Mouse (Mus musculus) hindbrain, embryonic 12.5 days (tissue): ENCODE results near the gene Prkcsh. TPM values are rescaled to one million over a fixed set of nuclear protein-coding genes. Genes with fewer than 3 reads are reported as not detected.

ENCODE experiments used
- ATAC-seq: fragments of 200-750 bp; cut with Nextera tagmentation; 2 replicates; pipeline ENCODE4 v1.8.0; 2017; ENCODE audit warnings: moderate TSS enrichment; ENCODE audit not compliant: low FRiP score
- H3K27ac ChIP-seq: fragments of 300-500 bp; sonication (generic); 2 replicates; pipeline ENCODE4 v1.5.1; 2016; ENCODE audit warnings: mild to moderate bottlenecking
- H3K27me3 ChIP-seq: fragments of 300-500 bp; sonication (generic); 2 replicates; pipeline ENCODE4 v1.6.1; 2016; ENCODE audit warnings: mild to moderate bottlenecking
- H3K36me3 ChIP-seq: fragments of 300-500 bp; sonication (generic); 2 replicates; pipeline ENCODE4 v1.6.1; 2016; ENCODE audit warnings: mild to moderate bottlenecking
- H3K4me1 ChIP-seq: fragments of 300-500 bp; sonication (generic); 2 replicates; pipeline ENCODE4 v1.6.1; 2016
- H3K4me2 ChIP-seq: fragments of 300-500 bp; sonication (generic); replicated peaks from 2 replicates; pipeline ENCODE4 v1.6.1; 2016; ENCODE audit warnings: mild to moderate bottlenecking
- H3K4me3 ChIP-seq: fragments of 300-500 bp; sonication (generic); 2 replicates; pipeline ENCODE4 v1.5.1; 2016; ENCODE audit warnings: mild to moderate bottlenecking
- H3K9ac ChIP-seq: fragments of 300-500 bp; sonication (generic); 2 replicates; pipeline ENCODE4 v1.6.1; 2016; ENCODE audit warnings: mild to moderate bottlenecking, moderate library complexity
- H3K9me3 ChIP-seq: fragments of 300-500 bp; sonication (generic); replicated peaks from 2 replicates; pipeline ENCODE4 v1.6.1; 2016; ENCODE audit warnings: mild to moderate bottlenecking
- WGBS: fragments of 180-500 bp; shearing (Covaris S2); methylation state at CpG from one replicate; pipeline ENCODE4 v1.1.7; 2016; 5-methylcytosine and 5-hydroxymethylcytosine counted together
- polyA plus RNA-seq: library from polyadenylated mRNA; unstranded; fragments of >200 nt; fragmentation: Nextera tagmentation; extraction: Ambion mirVana; gene quantifications from 2 replicates; pipeline ENCODE4 v1.2.1, GENCODE M21; 2016

Prkcsh gene
- polyA plus RNA-seq, 1 experiment from 2014 or later: 108 TPM

DNA sequence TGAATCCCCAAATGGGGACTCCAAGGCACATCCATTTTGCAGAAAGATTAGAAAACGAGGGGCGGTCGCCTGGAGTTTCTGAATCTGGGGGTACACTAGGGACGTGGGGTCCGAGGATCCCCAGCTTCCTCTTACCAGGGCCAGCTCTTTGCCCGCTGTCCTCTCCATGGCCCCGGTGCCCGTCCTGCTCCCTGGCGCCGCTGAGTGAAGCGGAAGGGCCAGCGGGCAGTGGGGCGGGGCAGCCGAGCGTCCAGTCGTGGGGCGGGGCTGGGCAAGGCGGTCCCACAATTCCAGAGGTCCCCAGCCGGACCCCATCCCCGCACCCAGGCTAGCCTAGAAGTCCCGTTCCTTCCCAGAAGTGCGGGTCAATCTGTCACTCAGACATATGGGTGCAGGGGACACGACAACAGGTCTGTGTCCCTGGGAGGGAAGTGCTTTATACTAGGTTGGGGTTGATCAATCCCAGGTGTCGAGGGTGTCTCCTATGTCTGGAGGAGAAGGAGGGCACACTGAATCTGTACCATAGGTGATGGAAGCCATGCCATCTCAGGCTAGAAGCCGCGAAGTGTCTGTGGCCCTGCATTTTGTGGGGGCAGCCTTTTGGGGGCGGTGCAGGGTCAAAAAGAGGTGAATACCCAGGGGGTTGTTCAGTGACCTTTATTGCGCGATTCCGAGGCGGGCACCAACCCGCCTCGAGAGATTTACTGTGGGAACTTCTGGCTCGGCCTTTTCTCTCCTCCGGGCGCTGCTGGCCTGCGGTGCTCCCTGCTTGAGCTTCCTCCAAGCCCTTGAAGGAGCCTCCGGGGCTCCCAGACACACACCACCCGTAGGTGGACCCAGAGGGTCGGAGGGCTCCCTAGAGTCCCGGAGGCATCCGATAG lies 13.1 kb upstream of the Prkcsh start, which contains the start of gene Rgl3:
Rgl3 (minus strand) TSS at position 217 of the 881 bp plus-strand sequence.
- H3K9me3 ChIP-seq: no peaks in the 10 kb centered on the region
- no peak for ATAC-seq
- peaks cover 87% of the 10 kb centered on the region for H3K27me3 ChIP-seq
- H3K9ac ChIP-seq: peak within 1 kb of the TSS; percentile 50; the same call in 1 of the 2 replicates
- peak within 1 kb of the TSS; percentile 60 for H3K4me2 ChIP-seq
- WGBS: under 1% methylated on average over 42 of the region's 42 CpGs
- peak within 1 kb of the TSS; percentile 37 for H3K4me3 ChIP-seq
- no peak within 1 kb of the TSS for H3K27ac ChIP-seq
- peaks cover 26% of the 10 kb centered on the region for H3K4me1 ChIP-seq
- no peaks in the 10 kb centered on the region for H3K36me3 ChIP-seq

DNA sequence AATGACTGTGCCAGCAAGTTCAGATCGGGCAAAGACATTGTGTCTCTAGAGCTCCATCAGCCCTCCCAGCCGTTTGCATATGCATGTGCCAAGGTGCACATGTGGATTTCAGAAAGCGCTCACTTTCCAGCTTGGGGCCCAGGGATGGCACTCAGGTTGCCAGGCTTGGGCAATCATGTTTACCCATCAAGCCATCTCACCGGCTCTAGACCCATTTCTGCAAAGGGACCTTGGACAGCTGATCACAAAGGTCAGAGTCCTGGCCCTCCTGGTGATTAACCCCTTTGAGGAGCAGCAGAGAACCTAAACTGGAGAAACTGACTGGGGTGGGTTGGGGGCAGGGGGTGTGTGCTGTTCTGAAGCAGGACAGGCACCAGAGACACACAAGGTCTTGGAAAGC lies 10.4 kb upstream of the Prkcsh start:
- Histone ChIP-seq H3K27ac (no peak overlapping the region), H3K27me3 (peaks cover 62% of the 10 kb centered on the region), H3K9me3 (no peaks in the 10 kb centered on the region), H3K4me2 (no peak overlapping the region), H3K4me3 (no peak overlapping the region), H3K4me1 (peaks cover 26% of the 10 kb centered on the region), H3K9ac (no peak overlapping the region), H3K36me3 (no peaks in the 10 kb centered on the region)
- WGBS: 77% methylated on average over 4 of the region's 4 CpGs
- ATAC-seq: no peak

DNA sequence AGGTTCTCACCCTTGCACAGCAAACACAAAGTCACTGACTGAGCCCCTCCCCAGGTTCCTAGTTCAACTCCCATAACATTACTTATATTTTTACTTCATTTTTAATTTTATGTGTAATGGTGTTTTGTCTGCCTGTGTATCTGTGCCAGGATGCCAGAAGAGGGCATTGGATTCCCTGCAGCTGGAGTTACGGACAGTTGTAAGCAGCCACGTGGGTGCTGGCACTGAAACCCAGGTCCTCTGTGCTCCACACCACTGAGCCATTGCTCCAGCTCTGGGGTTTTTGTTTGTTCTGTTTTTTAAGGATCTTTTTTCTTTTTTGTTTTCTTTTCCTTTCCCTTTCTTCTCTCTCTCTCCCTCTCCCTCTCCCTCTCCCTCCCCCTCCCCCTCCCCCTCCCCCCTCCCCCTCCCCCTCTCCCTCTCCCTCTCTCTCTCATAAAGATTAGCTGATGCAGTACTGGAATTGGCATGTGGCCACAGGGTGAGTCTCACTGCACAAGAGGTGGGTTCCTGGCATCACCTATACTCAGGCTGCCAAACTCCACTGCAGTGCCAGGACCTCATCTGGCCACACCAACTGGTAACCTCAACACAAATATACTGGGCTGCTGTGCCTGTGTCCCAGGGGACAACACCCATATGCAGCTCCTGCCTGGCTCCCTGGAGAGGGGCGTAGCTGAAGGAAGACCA lies 6.3 kb upstream of the Prkcsh start:
- Histone ChIP-seq H3K36me3 (no peaks in the 10 kb centered on the region), H3K4me2 (no peak overlapping the region), H3K9me3 (no peaks in the 10 kb centered on the region), H3K27ac (no peak overlapping the region), H3K27me3 (peaks cover 21% of the 10 kb centered on the region), H3K9ac (no peak overlapping the region), H3K4me1 (no peaks in the 10 kb centered on the region), H3K4me3 (no peak overlapping the region)
- no peak for ATAC-seq
- 88% methylated on average over 3 of the region's 3 CpGs for WGBS

DNA sequence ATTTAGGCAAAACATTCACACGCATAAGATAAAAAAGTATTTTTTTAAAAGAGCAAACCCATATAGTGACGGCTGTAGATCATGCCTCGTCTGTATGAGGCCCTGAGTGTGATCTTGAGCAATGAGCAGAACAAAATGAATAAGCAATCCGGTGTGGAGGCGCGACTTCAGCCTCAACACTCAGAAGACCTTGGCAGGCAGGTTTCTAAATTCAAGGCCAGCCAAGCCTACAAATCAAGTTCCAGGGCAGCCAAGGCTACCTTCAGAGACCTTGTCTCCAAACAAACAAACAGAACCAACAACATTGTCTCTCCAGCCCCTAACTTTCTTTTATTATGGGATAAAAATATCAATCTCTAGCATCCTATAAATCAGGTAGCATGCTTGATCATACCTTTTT lies 2.3 kb upstream of the Prkcsh start:
- 91% methylated on average over 6 of the region's 6 CpGs for WGBS
- Histone ChIP-seq H3K27ac (no peak overlapping the region), H3K36me3 (peaks cover 12% of the 10 kb centered on the region), H3K9me3 (no peaks in the 10 kb centered on the region), H3K9ac (no peak overlapping the region), H3K4me3 (no peak overlapping the region), H3K4me1 (peaks cover 26% of the 10 kb centered on the region), H3K27me3 (no peaks in the 10 kb centered on the region), H3K4me2 (no peak overlapping the region)
- ATAC-seq: no peak

DNA sequence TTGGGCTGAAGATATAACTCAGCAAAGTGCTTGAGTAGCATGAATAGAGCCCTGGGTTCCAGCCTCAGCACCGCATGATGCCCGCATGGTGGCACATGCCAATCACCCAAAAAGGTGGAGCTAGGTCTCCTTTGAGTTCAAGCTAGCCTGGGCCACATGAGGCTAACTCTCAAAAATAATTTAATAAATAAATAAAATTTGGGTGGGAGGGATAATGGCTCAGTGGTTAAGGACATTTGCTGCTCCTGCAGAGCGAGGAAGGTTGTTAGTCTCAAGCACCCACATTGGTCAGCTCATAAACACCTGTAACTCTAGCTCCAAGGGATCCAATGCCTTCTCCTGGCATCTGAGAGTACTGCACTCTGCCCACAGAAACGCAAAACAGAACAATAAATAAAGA lies 973 bp upstream of the Prkcsh start:
- no peak overlapping the region for H3K4me3 ChIP-seq
- peaks cover 26% of the 10 kb centered on the region for H3K36me3 ChIP-seq
- H3K4me2 ChIP-seq: peak overlapping the region; percentile 59
- no peaks in the 10 kb centered on the region for H3K9me3 ChIP-seq
- no peak for ATAC-seq
- H3K9ac ChIP-seq: no peak overlapping the region; the same call in 1 of the 2 replicates
- 88% methylated on average over 4 of the region's 4 CpGs for WGBS
- no peaks in the 10 kb centered on the region for H3K27me3 ChIP-seq
- H3K4me1 ChIP-seq: peaks cover 31% of the 10 kb centered on the region
- H3K27ac ChIP-seq: peak overlapping the region; percentile 67; the same call in 1 of the 2 replicates

DNA sequence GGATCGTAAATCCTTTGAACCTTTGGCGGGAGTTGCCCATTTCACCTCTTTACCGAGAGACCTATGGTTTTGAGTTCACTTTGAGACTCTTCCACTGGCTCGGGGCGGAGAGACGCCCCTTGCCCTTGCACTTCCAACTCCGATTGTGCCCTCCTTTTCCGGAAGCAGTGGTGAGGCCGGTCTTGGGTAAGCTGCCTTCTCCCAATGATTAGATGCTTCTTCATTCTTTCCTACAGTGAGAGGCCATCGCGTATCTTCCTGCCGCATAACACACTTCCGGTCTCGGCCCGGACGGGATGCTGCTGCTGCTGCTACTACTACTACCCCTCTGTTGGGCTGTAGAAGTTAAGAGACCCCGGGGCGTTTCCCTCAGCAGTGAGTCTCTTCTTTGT lies 553 bp downstream of the Prkcsh start:
- Histone ChIP-seq H3K9ac (peak overlapping the region; percentile 71), H3K36me3 (peaks cover 40% of the 10 kb centered on the region), H3K27me3 (no peaks in the 10 kb centered on the region), H3K27ac (peak overlapping the region; percentile 76), H3K4me3 (peak overlapping the region; percentile 65), H3K9me3 (no peaks in the 10 kb centered on the region), H3K4me2 (peak overlapping the region; percentile 72), H3K4me1 (peaks cover 31% of the 10 kb centered on the region)
- under 1% methylated on average over 18 of the region's 18 CpGs for WGBS
- no peak; the same call in none of the 2 replicates for ATAC-seq

DNA sequence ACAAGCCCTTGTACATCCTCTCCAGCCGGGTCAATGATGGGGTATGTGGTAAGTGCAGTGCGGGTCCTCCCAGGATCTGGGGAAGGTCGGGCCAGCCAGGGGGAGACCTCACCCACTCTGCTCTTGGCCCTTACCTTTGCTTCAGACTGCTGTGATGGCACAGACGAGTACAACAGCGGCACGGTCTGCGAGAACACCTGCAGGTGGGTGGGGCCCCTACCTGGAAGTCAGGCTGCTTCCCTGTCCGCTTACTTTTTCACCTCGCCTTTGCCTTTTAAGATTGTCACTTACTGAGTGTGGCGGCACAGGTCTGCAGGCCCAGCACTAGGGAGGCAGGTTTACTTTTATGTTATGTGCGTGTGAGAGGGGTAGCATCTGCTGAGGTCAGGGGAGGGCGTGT lies 1.9 kb downstream of the Prkcsh start:
- Histone ChIP-seq H3K4me2 (peak overlapping the region; percentile 72; the same call in 1 of the 2 replicates), H3K9me3 (no peaks in the 10 kb centered on the region), H3K4me3 (no peak overlapping the region), H3K27me3 (no peaks in the 10 kb centered on the region), H3K27ac (no peak overlapping the region), H3K9ac (no peak overlapping the region), H3K36me3 (peaks cover 53% of the 10 kb centered on the region), H3K4me1 (peaks cover 31% of the 10 kb centered on the region)
- 95% methylated on average over 12 of the region's 12 CpGs for WGBS
- no peak for ATAC-seq

DNA sequence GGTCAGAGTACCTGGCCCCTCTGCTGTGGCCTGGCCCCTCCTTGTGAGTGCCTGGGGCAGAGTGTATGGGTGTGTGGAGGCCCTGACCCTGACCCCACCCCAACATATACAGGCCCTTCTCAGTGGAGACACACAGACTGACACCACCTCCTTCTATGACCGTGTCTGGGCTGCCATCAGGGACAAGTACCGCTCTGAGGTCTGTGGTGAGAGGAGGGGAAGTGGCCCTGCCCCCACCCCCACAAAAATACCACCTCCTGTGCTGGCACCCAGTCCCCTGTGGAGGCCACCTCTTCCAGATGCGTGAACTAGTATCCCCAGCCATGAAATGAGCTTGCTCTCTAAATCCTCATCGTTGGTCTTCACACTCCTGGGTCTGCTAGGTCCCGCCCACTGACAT lies 8.4 kb downstream of the Prkcsh start:
- H3K36me3 ChIP-seq: peaks cover 85% of the 10 kb centered on the region
- H3K4me2 ChIP-seq: no peak overlapping the region
- H3K27me3 ChIP-seq: no peaks in the 10 kb centered on the region
- peaks cover 10% of the 10 kb centered on the region; the same call in 1 of the 2 replicates for H3K4me1 ChIP-seq
- 84% methylated on average over 5 of the region's 5 CpGs for WGBS
- no peak for ATAC-seq
- H3K9me3 ChIP-seq: no peaks in the 10 kb centered on the region
- peak overlapping the region; percentile 30; the same call in 1 of the 2 replicates for H3K27ac ChIP-seq
- H3K9ac ChIP-seq: no peak overlapping the region
- no peak overlapping the region for H3K4me3 ChIP-seq

DNA sequence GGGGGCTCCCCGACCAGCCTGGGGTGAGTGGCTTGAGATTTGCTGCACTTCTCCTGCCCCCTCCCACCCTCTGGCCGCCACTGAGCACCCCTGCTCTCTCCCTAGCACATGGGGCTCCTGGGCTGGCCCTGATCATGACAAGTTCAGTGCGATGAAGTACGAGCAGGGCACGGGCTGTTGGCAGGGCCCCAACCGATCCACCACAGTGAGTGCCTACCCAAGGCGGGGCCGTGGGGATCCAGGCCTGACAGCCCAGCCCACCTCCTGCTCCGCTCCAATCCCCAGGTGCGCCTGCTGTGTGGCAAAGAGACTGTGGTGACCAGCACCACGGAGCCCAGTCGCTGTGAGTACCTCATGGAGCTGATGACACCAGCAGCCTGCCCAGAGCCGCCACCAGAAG lies 10.1 kb downstream of the Prkcsh start:
- no peak overlapping the region for H3K4me2 ChIP-seq
- peak; percentile 42 for ATAC-seq
- peaks cover 10% of the 10 kb centered on the region; the same call in 1 of the 2 replicates for H3K4me1 ChIP-seq
- H3K9me3 ChIP-seq: no peaks in the 10 kb centered on the region
- H3K36me3 ChIP-seq: peaks cover 68% of the 10 kb centered on the region
- H3K9ac ChIP-seq: no peak overlapping the region
- peak overlapping the region; percentile 30; the same call in 1 of the 2 replicates for H3K27ac ChIP-seq
- WGBS: 95% methylated on average over 13 of the region's 13 CpGs
- H3K4me3 ChIP-seq: no peak overlapping the region
- H3K27me3 ChIP-seq: no peaks in the 10 kb centered on the region

DNA sequence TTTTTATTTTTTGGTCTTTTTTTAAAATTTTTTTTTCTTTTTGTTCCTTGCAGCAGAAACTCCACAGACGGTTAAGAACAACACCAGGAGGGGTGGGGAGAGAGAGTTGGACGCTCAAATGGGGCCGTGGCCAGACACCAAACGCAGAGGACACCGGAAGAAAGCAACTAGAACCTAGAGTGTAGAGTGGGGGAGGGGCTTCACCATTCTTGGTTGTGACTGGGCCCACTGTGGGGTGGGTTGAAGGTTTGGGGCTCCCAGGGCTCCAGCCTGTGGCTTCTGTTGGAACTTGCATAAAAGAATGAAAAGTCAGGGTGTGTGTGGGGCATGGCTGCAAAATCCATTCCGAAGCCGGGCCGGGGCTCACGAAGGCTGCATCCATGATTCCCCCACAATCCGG lies 13.6 kb downstream of the Prkcsh start:
- no peak for ATAC-seq
- Histone ChIP-seq H3K9ac (no peak overlapping the region), H3K36me3 (peaks cover 51% of the 10 kb centered on the region), H3K4me2 (no peak overlapping the region), H3K4me3 (no peak overlapping the region), H3K4me1 (peaks cover 7% of the 10 kb centered on the region; the same call in 1 of the 2 replicates), H3K9me3 (no peaks in the 10 kb centered on the region), H3K27ac (no peak overlapping the region), H3K27me3 (no peaks in the 10 kb centered on the region)
- 67% methylated on average over 10 of the region's 10 CpGs for WGBS

DNA sequence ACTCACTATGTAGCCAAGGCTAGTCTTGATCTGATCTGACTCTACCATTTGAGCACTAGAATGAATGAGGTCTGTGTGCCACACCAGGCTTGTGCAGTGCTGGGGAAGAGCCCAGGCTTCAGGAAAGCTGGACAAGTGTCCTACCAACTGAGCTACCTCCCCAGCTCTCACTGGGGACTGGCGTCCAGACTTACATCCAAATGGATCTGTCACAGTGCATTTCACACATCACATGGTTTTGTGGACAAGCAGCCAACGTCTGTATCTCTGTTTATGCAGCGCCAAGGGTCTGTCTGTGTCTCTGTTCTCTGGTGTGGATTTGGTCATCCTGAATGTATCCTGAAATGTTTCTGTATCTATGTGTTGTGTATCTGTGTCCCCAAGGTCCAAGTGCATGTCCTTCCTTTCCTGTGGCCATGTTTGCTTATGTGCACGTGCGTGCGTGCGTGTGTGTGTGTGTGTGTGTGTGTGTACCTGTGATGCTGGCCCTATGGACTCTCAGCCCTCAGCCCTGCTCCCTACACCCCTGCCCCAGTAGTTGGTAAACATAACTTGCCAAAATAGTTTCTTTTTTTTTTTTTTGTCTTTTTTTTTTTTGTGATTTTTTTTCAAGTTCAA lies 14.7 kb downstream of the Prkcsh start:
- no peak for ATAC-seq
- Histone ChIP-seq H3K4me1 (peaks cover 7% of the 10 kb centered on the region; the same call in 1 of the 2 replicates), H3K27me3 (no peaks in the 10 kb centered on the region), H3K4me3 (no peak overlapping the region), H3K9ac (no peak overlapping the region), H3K9me3 (no peaks in the 10 kb centered on the region), H3K27ac (peak overlapping the region; percentile 48; the same call in 1 of the 2 replicates), H3K4me2 (no peak overlapping the region), H3K36me3 (peaks cover 44% of the 10 kb centered on the region)
- WGBS: 76% methylated on average over 7 of the region's 7 CpGs

DNA sequence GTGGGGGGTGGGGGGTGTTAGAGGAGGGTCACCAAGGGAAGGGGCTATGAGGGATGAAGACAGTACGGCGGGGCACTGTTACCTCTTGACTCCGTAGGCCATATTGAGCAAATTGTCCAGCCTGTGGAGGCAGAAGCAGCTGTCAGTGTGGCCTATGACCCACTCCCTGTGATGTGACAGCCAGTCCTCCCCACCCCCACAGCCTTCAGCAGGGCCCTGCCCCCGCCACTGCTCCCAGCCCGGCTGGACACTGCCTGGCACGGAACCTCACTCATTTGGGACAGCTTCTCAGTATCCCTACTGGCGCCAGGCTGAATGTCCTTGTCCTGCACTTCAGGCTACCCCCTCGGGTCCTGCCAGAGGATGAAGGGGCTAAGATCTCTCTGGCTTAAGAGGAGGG lies 22.0 kb downstream of the Prkcsh start:
- H3K9ac ChIP-seq: no peak overlapping the region
- H3K4me3 ChIP-seq: no peak overlapping the region
- no peaks in the 10 kb centered on the region for H3K27me3 ChIP-seq
- peaks cover 27% of the 10 kb centered on the region for H3K4me1 ChIP-seq
- no peak overlapping the region for H3K4me2 ChIP-seq
- 33% methylated on average over 8 of the region's 8 CpGs for WGBS
- 0 out of 2 replicates have a peak, but pooled peaks have one; percentile 27 for ATAC-seq
- no peaks in the 10 kb centered on the region for H3K9me3 ChIP-seq
- peaks cover 61% of the 10 kb centered on the region for H3K36me3 ChIP-seq
- H3K27ac ChIP-seq: no peak overlapping the region
